Mouse (Mus musculus) stomach, embryonic 14.5 days (tissue): ENCODE results near the gene Keap1. TPM values are rescaled to one million over a fixed set of nuclear protein-coding genes. Genes with fewer than 3 reads are reported as not detected.
"Not testable (repeated sequence)": the region's sequence is repeated elsewhere in the genome, so short reads cannot be mapped to it uniquely, and the experiment has no call there.

Experiments
- ATAC-seq: fragments of 200-750 bp; cut with Nextera tagmentation; 2 replicates; pipeline ENCODE4 v1.8.0; 2017; ENCODE audit warnings: low read depth, moderate TSS enrichment; ENCODE audit not compliant: insufficient number of reproducible peaks, insufficient read depth, low FRiP score
- H3K27ac ChIP-seq: fragments of 300-500 bp; sonication (generic); 2 replicates; pipeline ENCODE4 v1.5.1; 2014; ENCODE audit warnings: mild to moderate bottlenecking, low read length, moderate library complexity, mixed read lengths
- H3K27me3 ChIP-seq: fragments of 300-500 bp; sonication (generic); 2 replicates; pipeline ENCODE4 v1.6.1; 2014; ENCODE audit warnings: low read length, control low read depth, mixed read lengths; ENCODE audit not compliant: control insufficient read depth, insufficient read depth
- H3K36me3 ChIP-seq: fragments of 300-500 bp; sonication (generic); 2 replicates; pipeline ENCODE4 v1.6.1; 2014; ENCODE audit warnings: mild to moderate bottlenecking, control low read depth, low read length, moderate library complexity, mixed read lengths; ENCODE audit not compliant: control insufficient read depth, insufficient read depth
- H3K4me1 ChIP-seq: fragments of 300-500 bp; sonication (generic); 2 replicates; pipeline ENCODE4 v1.6.1; 2014; ENCODE audit warnings: low read length, control low read depth, mixed read lengths; ENCODE audit not compliant: control insufficient read depth, insufficient read depth
- H3K4me2 ChIP-seq: fragments of 300-500 bp; sonication (generic); replicated peaks from 2 replicates; pipeline ENCODE4 v1.6.1; 2014; ENCODE audit warnings: low read depth, low read length, control low read depth
- H3K4me3 ChIP-seq: fragments of 300-500 bp; sonication (generic); 2 replicates; pipeline ENCODE4 v1.5.1; 2014; ENCODE audit warnings: low read depth, low read length, control low read depth
- H3K9ac ChIP-seq: fragments of 300-500 bp; sonication (generic); replicated peaks from 2 replicates; pipeline ENCODE4 v1.6.1; 2014; ENCODE audit warnings: low read depth, mild to moderate bottlenecking, control low read depth, low read length, moderate library complexity, mixed read lengths
- H3K9me3 ChIP-seq: fragments of 300-500 bp; sonication (generic); 2 replicates; pipeline ENCODE4 v1.6.1; 2016; ENCODE audit warnings: low read depth, low read length, control low read depth; ENCODE audit not compliant: control insufficient read depth
- WGBS: fragments of 180-500 bp; shearing (Covaris S2); extraction: QIAGEN DNeasy Blood & Tissue Kit; methylation state at CpG from one replicate; pipeline ENCODE4 v1.1.7; 2014; 5-methylcytosine and 5-hydroxymethylcytosine counted together
- polyA plus RNA-seq: library from polyadenylated mRNA; unstranded; fragments of >200 nt; fragmentation: Nextera tagmentation; extraction: Ambion mirVana; gene quantifications from 2 replicates; pipeline ENCODE4 v1.2.1, GENCODE M21; 2014

Keap1 gene
- polyA plus RNA-seq, 1 experiment from 2014 or later, result 34.5 TPM

- Histone ChIP-seq H3K4me3 (no peak overlapping the region), H3K4me2 (no peak overlapping the region), H3K27ac (no peak overlapping the region), H3K9me3 (no peaks in the 10 kb centered on the region), H3K36me3 (peaks cover 56% of the 10 kb centered on the region), H3K27me3 (no peaks in the 10 kb centered on the region), H3K9ac (no peak overlapping the region), H3K4me1 (peaks cover 11% of the 10 kb centered on the region)
- ATAC-seq, result no peak
- 91% methylated on average over 16 of the region's 16 CpGs for WGBS
Observed at GRCm38 (mm10) chr9:21268305-21268704, 29.1 kb upstream of the Keap1 start.

DNA sequence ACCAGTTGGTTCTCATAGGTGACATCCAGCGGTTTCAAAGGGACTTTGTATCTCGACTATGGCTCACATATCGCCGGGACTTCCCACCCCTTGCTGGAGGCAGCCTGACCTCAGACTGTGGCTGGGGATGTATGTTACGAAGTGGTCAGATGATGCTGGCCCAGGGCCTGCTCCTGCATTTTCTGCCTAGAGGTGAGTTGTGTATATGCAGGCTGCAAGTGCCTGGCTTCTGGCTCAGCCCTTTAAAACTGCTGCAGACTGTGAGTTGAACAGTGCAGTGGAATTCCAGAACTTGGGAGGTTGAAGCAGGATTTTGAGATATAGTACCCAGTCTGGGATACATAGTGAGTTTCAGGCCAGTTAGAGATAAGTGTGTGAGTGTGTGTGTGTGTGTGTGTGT, 27.7 kb upstream of the Keap1 start:
- no peak overlapping the region for H3K4me3 ChIP-seq
- H3K27ac ChIP-seq, result no peak overlapping the region
- H3K4me2 ChIP-seq, result no peak overlapping the region
- 92% methylated on average over 5 of the region's 5 CpGs for WGBS
- ATAC-seq, result no peak
- peaks cover 41% of the 10 kb centered on the region for H3K36me3 ChIP-seq
- no peak overlapping the region for H3K9ac ChIP-seq
- no peaks in the 10 kb centered on the region for H3K9me3 ChIP-seq
- H3K27me3 ChIP-seq, result no peaks in the 10 kb centered on the region
- H3K4me1 ChIP-seq, result peaks cover 12% of the 10 kb centered on the region

DNA sequence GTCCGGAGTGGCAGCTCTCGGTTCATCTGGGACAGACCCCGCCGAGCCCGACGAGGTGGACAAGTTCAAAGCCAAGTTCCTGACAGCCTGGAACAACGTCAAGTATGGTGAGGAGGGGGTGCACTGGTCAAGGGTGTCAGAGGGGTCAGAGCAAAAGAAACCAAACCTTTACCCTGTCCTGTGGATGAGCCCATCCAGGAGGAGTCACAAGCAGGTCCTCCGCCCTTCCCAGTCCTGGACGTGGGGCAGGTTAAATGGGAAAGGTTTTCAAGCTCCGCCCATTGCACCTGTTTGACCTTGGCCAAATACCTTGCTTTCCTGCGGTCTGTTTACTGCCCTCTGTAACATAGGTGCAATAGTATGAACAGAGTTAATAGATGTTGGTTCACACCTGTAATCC, 26.4 kb upstream of the Keap1 start:
- ATAC-seq, result no peak
- H3K27me3 ChIP-seq, result no peaks in the 10 kb centered on the region
- peak overlapping the region; percentile 86 for H3K9ac ChIP-seq
- H3K36me3 ChIP-seq, result peaks cover 29% of the 10 kb centered on the region
- WGBS, result 4% methylated on average over 11 of the region's 11 CpGs
- no peaks in the 10 kb centered on the region for H3K9me3 ChIP-seq
- H3K4me3 ChIP-seq, result peak overlapping the region; percentile 94
- peak overlapping the region; percentile 65 for H3K4me2 ChIP-seq
- H3K27ac ChIP-seq, result peak overlapping the region; percentile 69
- H3K4me1 ChIP-seq, result peaks cover 13% of the 10 kb centered on the region

DNA sequence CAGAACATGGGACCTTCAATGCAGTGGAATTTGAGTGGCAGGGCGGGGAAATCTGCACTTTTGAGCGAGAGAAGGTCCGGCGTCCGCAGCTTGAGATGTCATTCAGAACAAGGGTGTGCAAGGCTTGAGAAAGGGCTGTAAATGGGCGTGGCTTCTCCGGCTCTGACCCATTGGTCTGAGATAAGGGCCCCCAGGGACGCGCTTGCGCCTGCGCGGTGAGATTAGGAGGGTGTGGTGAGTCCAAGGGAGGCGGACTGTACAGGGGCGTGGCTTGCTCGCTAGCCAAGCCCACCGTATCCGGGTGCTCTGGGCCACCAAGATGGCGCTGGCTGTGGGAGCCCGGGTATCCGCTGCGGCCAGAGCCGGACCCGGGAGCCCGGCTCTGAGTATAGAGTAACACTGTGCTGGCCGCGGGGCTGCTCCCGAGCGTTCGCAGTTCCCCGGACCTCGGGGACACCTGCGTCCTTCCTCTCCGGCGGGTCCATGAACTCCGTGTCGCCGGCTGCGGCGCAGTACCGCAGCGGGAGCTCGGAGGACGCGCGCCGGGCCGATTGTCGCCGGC, 25.9 kb upstream of the Keap1 start, which contains the start of gene Atg4d:
TSS of gene Atg4d (plus strand) at position 294 of the 562 bp plus-strand sequence.
- Histone ChIP-seq H3K4me2 (peak within 1 kb of the TSS; percentile 65), H3K9me3 (no peaks in the 10 kb centered on the region), H3K36me3 (peaks cover 23% of the 10 kb centered on the region), H3K9ac (peak within 1 kb of the TSS; percentile 86), H3K4me3 (peak within 1 kb of the TSS; percentile 94), H3K4me1 (peaks cover 13% of the 10 kb centered on the region), H3K27ac (peak within 1 kb of the TSS; percentile 84), H3K27me3 (no peaks in the 10 kb centered on the region)
- ATAC-seq, result peak; percentile 99
- under 1% methylated on average over 47 of the region's 49 CpGs for WGBS

- Histone ChIP-seq H3K4me1 (peaks cover 13% of the 10 kb centered on the region), H3K9ac (0 out of 2 replicates have a peak overlapping the region, but pooled peaks have one; percentile 86), H3K36me3 (peaks cover 18% of the 10 kb centered on the region), H3K4me2 (peak overlapping the region; percentile 65), H3K9me3 (no peaks in the 10 kb centered on the region), H3K4me3 (peak overlapping the region; percentile 94), H3K27ac (peak overlapping the region; percentile 84), H3K27me3 (no peaks in the 10 kb centered on the region)
- WGBS, result 17% methylated on average over 17 of the region's 17 CpGs
- ATAC-seq, result peak; percentile 20; the same call in 1 of the 2 replicates
Observed at GRCm38 (mm10) chr9:21264272-21264999, 25.3 kb upstream of the Keap1 start.

- Histone ChIP-seq H3K4me2 (no peak overlapping the region), H3K9me3 (no peaks in the 10 kb centered on the region), H3K9ac (no peak overlapping the region), H3K4me1 (peaks cover 13% of the 10 kb centered on the region), H3K36me3 (peaks cover under 1% of the 10 kb centered on the region; the same call in 1 of the 2 replicates), H3K27me3 (no peaks in the 10 kb centered on the region), H3K4me3 (no peak overlapping the region), H3K27ac (no peak overlapping the region)
- no peak for ATAC-seq
- WGBS, result 56% methylated on average over 2 of the region's 2 CpGs
Observed at GRCm38 (mm10) chr9:21261831-21262230, 22.7 kb upstream of the Keap1 start.

- Histone ChIP-seq H3K27ac (no peak overlapping the region), H3K27me3 (no peaks in the 10 kb centered on the region), H3K4me2 (no peak overlapping the region), H3K4me3 (no peak overlapping the region), H3K36me3 (no peaks in the 10 kb centered on the region), H3K9me3 (no peaks in the 10 kb centered on the region), H3K9ac (no peak overlapping the region), H3K4me1 (peaks cover 6% of the 10 kb centered on the region; the same call in 1 of the 2 replicates)
- no peak for ATAC-seq
- WGBS, result 82% methylated on average over 6 of the region's 6 CpGs
Observed at GRCm38 (mm10) chr9:21260491-21261040, 21.4 kb upstream of the Keap1 start.

DNA sequence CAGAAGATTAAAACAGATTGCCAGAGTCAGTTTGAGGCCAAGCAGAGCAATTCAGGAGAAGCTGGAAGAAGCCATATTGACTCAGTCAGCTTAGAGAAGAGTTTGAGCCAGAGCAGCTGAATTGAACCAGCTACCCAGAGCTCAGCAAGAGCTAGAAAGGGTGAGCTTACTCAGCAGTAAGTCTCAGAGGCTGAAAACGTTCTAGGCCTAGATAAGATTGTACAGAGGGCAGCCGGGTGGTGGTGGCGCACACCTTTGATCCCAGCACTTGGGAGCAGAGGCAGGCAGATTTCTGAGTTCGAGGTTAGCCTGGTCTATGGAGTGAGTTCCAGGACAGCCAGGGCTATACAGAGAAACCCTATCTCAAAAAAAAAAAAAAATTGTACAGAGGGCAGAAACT, 17.2 kb upstream of the Keap1 start:
- not testable (repeated sequence) for H3K36me3 ChIP-seq, H3K27me3 ChIP-seq, H3K27ac ChIP-seq, H3K4me2 ChIP-seq, H3K4me1 ChIP-seq, H3K9ac ChIP-seq, H3K4me3 ChIP-seq, ATAC-seq, H3K9me3 ChIP-seq
- 76% methylated on average over 4 of the region's 4 CpGs for WGBS
